Mouse (Mus musculus) 3T3-L1 (cell line): ENCODE results near the gene Rnf149.

ENCODE experiments used
- DNase-seq: peaks from one replicate; pipeline ENCODE4 v3.0.0-alpha.2; 2015; ENCODE audit warnings: low read depth, low spot score

Rnf149 gene

DNA sequence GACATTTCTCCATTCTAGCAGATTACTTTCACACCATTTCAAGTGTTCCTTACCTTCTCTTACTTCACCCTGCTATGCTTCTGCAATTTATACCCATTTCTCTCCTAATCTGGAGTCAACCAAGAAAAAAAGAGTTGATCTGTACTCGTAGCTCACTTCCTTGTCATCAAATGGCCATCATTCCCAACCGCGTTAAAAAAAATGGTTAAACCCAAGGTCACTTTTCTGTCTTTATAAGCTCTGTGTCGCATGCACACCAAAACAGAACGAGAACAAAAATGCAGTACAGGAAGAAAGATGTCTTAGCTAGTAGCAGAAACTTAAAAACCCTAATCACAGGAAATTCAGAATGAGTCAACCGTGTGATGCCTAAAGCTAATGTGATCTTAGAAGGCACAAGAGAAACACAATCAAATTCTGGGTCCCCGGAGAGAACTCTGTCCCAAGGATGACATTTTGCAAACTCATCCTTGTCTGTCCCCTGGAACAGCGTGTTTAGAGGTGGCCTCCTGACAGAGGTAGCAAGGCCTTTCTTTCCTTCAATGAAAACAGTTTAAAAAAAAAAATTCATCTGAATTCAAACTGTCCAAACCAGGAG, 1.3 kb downstream of the Rnf149 start:
- DNase-seq = peak; percentile 36

GRCm38 (mm10) chr1:39573890-39574289, 3.3 kb downstream of the Rnf149 start:
- no peak for DNase-seq

GRCm38 (mm10) chr1:39571653-39572052, 5.6 kb downstream of the Rnf149 start:
- no peak for DNase-seq

- no peak for DNase-seq
Observed at GRCm38 (mm10) chr1:39568079-39568478, 9.1 kb downstream of the Rnf149 start.

GRCm38 (mm10) chr1:39564603-39565002, 12.6 kb downstream of the Rnf149 start:
- no peak for DNase-seq

DNA sequence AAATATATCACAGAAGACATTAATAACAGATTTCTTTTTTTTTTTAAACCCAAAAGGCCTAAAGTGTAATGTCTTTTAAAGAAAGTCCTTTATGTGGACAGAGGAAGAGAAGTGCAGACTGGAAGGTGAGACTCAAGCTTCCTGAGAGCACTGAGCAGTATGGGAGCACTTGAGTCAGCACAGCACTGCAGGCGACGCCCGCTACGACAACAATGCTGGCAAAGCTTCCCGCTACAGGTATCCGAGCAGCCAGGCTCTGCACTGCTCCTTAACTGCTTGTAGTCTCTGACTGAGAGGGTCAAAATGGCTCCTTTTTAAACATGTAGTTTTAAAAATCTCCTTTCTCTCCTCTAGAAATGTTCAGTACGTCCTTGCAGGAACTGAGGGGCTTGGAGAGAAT, 14.0 kb downstream of the Rnf149 start:
- DNase-seq = no peak

- DNase-seq = no peak
Observed at GRCm38 (mm10) chr1:39561920-39562319, 15.3 kb downstream of the Rnf149 start.

DNA sequence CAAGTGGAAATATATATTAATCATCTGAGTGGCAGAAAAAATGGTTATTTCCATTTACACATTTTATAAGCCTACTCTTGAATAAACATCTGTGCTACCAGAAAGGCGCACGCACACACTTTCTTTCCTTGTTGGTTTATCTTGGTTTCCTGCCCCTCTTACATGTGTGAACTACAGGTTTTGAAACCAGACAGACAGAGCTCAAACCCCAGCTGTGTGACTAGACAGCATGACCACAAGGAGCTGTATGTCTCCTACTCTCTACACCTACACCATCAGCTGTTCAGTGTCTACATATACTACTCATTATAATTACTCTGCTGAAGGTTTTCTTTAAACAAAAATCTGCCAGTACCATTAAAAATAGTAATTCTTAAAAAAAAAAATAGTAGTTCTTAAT, 18.2 kb downstream of the Rnf149 start:
- no peak for DNase-seq

- DNase-seq = peak; percentile 82
Observed at GRCm38 (mm10) chr1:39555556-39556415, 21.4 kb downstream of the Rnf149 start.

GRCm38 (mm10) chr1:39549831-39550230, 27.4 kb downstream of the Rnf149 start:
- DNase-seq = no peak

GRCm38 (mm10) chr1:39547238-39547637, 30.0 kb downstream of the Rnf149 start:
- no peak for DNase-seq

DNA sequence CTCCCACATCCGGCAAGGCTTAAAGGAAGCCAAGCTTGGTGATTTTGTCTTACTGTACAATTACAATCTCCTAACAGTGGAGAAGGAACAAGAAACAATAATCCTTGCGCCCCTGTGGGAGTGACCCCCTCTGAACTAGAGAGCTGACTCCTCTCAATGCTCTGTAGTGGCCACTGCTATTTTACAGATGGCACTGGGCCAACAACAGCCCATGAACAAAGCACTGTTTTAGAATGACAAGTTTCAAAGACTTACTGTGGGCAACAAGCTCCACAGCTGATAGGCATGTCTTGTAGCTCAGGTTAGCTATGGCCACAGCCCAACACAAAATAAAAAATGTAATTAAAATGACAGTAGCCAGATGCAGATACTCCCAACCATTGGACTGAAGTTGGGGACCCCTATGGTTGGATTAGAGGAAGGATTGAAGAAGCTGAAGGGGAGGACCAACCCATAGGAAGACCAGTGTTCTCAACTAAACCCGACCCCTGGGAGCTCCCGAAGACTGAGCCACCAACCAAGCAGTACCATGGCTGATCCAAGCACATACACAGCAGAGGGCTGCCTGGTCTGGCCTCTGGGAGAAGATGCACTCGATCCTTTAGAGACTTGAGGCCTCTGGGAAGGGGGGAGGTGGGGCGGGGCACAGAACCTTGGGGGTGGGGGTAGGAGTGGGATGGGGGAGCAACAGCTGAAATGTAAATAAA, 30.9 kb downstream of the Rnf149 start:
- no peak for DNase-seq

DNA sequence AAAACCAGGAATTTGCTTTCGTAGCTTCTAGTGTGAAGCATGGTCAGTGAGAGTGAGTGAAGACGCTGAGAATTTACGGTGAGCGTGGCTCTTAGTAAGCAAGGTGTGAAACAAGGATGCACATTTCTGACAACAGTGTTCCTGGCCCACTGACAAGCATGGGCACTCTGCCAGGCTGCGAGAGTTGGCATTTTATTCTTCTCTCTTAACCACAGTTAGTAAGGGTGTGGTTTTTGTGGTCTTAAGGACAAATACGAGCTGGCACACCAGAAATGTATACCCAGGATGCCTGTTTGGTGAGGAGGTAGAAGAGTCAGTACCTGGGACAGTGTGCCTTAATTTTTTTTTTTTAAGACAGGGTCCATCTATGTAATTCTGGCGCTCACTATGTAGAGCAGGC, 31.6 kb downstream of the Rnf149 start:
- DNase-seq = peak; percentile 70

DNA sequence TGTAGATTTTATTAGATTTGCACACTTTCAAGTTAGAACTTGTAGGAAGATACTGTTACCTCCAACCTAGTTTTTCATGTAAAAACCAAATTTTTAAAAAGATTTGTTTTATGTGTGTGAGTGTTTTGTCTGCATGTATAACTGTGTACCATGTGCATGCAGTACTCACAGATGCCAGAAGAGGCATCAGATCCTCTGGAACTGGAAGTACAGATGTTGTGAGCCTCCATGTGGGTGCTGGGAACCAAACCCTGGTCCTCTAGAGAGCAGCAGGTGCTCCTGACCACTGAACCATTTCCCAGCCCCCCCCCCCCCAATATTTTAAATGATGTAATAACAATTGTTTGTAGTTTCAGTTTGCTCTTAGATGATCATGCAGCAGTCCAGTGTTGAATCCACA, 36.6 kb downstream of the Rnf149 start:
- no peak for DNase-seq

DNA sequence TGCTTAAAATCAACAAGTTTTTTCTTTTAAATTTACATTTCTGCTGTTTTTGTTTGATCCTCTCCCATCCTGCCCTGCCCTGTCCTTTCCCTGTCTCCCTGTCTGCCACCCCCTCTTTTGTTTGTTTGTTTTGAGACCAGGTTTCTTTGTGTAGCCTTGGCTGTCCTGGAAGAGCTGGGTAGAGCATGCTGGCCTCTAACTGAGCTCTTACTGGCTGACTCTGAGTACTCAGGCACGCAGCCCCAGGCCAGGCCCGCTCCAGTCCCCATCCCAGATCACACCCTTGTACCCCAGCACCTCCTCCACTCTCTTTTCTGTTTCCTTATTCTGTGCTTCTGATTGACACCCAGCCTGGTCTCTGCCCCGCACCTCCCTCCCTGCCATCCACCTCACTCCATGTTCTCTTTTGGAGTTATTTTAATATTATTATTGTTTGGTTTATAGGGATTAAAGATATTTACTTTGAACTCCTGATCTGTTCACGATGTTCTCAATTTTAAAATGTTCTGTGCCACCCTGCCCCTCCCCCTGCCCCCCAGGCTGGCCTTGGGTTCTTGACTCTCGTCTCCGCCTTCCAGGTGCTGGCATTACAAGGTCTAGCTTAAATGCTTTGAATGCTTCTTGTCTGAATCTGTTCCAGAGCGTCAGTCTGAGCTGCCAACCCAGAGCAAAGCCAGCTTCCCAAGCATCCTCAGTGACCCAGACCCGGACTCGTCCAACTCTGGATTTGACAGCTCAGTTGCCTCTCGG, 39.4 kb downstream of the Rnf149 start:
- DNase-seq = no peak

DNA sequence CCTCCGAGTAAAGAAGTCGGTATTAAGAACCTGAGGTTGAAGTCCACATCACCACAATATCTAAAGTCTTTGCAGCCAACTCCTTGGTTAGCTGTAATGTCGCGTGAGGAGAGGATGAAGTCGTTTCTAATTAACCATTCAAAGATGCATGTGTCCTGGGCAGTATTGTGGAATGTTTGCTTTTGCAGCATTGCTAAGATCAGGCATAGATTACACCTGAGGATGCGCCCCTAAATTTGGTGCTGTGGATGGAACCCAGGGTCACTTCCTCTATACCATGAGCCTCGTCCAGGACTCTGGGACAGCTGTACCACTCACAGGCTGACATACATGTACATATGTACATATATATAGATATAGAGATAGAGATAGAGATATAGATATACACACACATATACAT, 40.5 kb downstream of the Rnf149 start:
- no peak for DNase-seq

- peak; percentile 97 for DNase-seq
Observed at GRCm38 (mm10) chr1:39535515-39536311, 41.5 kb downstream of the Rnf149 start.

GRCm38 (mm10) chr1:39534831-39535230, 42.4 kb downstream of the Rnf149 start, which contains the start of gene Cnot11:
Gene Cnot11, plus strand, starts transcription at chr1:39534992.
- no peak for DNase-seq

DNA sequence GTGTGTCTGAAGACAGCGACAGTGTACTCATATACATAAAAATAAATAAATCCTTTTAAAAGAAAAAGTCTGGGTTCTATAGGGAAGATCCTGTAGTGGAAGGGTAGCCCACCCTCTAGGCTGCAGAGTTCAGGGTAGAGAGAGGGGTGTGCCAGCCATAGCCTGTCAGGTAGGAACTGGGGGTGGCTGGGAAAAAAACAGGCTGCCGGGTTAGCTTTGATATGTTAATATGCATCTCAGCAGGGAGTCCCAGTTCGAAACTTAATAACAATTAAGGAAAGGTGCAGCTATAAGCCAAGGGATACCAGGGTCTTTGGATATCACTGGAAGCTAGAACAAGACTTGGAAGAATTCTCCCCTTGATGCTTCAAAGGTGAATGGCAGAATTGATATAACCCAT, 43.3 kb downstream of the Rnf149 start:
- no peak for DNase-seq

GRCm38 (mm10) chr1:39531036-39531435, 46.2 kb downstream of the Rnf149 start:
- DNase-seq = no peak
